Mouse (Mus musculus): Measurements from ENCODE around the gene Nsd1. TPM values are rescaled to one million over a fixed set of nuclear protein-coding genes. Genes with fewer than 3 reads are reported as not detected.
A peak's percentile ranks its signal among the peaks of the same experiment; 100 is the strongest.
"Not testable (repeated sequence)": the region's sequence is repeated elsewhere in the genome, so short reads cannot be mapped to it uniquely, and the experiment has no call there.

Gene Nsd1
- polyA plus RNA-seq, 1 experiment from 2014 or later = 61.7 TPM

DNA sequence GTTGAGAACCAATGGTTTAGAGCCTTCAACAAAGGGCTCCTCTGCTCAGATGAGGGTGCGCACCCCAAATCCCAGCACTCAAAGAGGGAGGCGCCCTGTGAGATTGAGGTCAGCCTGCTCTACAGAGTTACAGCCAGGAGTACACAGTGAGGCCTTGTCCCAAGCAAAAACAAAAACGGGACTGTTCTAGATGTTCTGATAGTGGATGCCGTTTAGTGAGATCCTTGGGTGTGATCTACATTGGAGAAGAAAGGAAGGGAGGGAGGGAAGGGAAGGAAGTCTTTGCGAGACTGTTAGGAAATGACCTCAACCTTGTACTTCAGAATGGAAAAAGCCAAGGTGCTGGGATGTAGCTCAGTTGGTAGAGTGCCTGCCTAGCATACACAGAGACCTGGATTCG is 33.3 kb upstream of the Nsd1 start:
- Histone ChIP-seq H3K27ac (no peak overlapping the region), H3K9me3 (no peaks in the 10 kb centered on the region)
- WGBS = 70% methylated on average over 6 of the region's 6 CpGs

GRCm38 (mm10) chr13:55177903-55178496 is 31.6 kb upstream of the Nsd1 start:
- Histone ChIP-seq H3K4me1 (peaks cover 6% of the 10 kb centered on the region), H3K4me2 (no peak overlapping the region), H3K27me3 (no peaks in the 10 kb centered on the region), H3K36me3 (no peaks in the 10 kb centered on the region), H3K9ac (no peak overlapping the region), H3K27ac (0 out of 2 replicates have a peak overlapping the region, but pooled peaks have one; percentile 6), H3K9me3 (no peaks in the 10 kb centered on the region), H3K4me3 (no peak overlapping the region)
- 62% methylated on average over 4 of the region's 4 CpGs for WGBS
- no peak for ATAC-seq (ENCODE audit: borderline replicate concordance, extremely low read depth, low FRiP score, low TSS enrichment)

More for the DNA sequence above, 33.3 kb upstream of the Nsd1 start:
- no peak overlapping the region for H3K4me2 ChIP-seq
- no peak for ATAC-seq (ENCODE audit: borderline replicate concordance, extremely low read depth, low FRiP score, low TSS enrichment)
- H3K9ac ChIP-seq = no peak overlapping the region
- H3K27me3 ChIP-seq = no peaks in the 10 kb centered on the region
- no peak overlapping the region for H3K4me3 ChIP-seq
- no peaks in the 10 kb centered on the region for H3K36me3 ChIP-seq
- peaks cover 16% of the 10 kb centered on the region for H3K4me1 ChIP-seq

DNA sequence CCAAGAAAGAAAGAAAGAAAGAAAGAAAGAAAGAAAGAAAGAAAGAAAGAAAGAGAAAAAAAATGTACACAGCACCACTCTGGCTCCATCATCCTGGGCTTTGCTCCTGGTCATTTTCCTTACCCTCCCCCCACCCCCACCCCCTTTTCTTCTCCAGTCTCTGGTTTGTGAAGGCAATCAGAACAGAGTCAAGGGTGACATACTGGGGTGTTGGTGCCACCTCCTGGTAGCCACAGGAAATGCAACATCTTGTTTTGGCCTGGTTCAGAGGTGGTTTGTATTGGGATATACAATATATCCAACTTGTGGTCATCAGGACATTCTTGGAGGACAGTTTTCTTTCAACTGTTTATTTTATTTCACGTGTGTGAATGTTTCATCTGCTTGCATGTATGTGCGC is 31.0 kb upstream of the Nsd1 start:
- no peaks in the 10 kb centered on the region for H3K9me3 ChIP-seq
- no peak overlapping the region for H3K27ac ChIP-seq
- no peak overlapping the region for H3K9ac ChIP-seq
- H3K27me3 ChIP-seq = no peaks in the 10 kb centered on the region
- no peak overlapping the region for H3K4me2 ChIP-seq
- H3K36me3 ChIP-seq = no peaks in the 10 kb centered on the region
- no peak overlapping the region for H3K4me3 ChIP-seq
- no peak for ATAC-seq (ENCODE audit: borderline replicate concordance, extremely low read depth, low FRiP score, low TSS enrichment)
- 28% methylated on average over 2 of the region's 2 CpGs for WGBS
- peaks cover 6% of the 10 kb centered on the region for H3K4me1 ChIP-seq

DNA sequence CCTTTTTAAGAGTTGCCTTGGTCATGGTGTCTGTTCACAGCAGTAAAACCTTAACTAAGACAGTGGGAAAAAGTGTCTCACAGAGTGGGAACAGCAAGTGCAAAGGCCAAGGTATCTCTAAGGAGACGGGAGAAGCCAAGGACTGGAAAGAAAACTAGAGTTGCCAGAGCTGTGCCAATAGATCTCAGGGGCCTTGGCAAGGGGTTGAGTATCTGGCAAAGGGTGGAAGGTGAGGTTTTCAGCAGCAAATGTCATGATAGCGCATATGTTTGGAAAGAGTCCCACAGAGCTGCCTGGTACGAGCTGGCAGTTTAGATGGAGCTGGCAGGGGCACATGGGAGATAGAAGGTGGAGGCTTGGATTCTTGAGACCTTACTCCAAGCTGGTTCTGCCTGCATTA is 30.0 kb upstream of the Nsd1 start:
- no peaks in the 10 kb centered on the region for H3K27me3 ChIP-seq
- H3K4me1 ChIP-seq = peaks cover 6% of the 10 kb centered on the region
- H3K4me2 ChIP-seq = no peak overlapping the region
- H3K27ac ChIP-seq = no peak overlapping the region
- no peaks in the 10 kb centered on the region for H3K36me3 ChIP-seq
- no peak for ATAC-seq (ENCODE audit: borderline replicate concordance, extremely low read depth, low FRiP score, low TSS enrichment)
- no peak overlapping the region for H3K9ac ChIP-seq
- H3K4me3 ChIP-seq = no peak overlapping the region
- WGBS = 86% methylated on average over 3 of the region's 3 CpGs
- H3K9me3 ChIP-seq = no peaks in the 10 kb centered on the region

DNA sequence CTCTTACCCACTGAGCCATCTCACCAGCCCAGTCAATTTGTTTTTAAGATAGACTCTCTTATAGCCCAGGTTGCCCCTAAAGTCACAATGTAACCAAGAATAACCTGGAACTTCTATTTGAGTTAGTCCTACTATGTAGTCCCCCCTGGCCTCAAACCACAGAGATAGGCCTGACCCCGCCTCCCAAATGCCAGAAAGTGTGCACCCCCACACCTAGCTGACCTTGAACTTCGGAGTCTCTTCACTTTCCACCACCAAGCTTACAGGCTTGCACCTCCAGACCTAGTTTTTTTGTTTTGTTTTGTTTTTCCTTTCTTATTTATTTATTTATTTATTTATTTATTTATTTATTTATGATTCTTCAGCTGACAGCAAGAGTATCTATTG is 27.8 kb upstream of the Nsd1 start:
- Histone ChIP-seq H3K27me3 (no peaks in the 10 kb centered on the region), H3K9ac (peak overlapping the region; percentile 53; the same call in 1 of the 2 replicates), H3K4me2 (peak overlapping the region; percentile 69), H3K36me3 (no peaks in the 10 kb centered on the region), H3K27ac (no peak overlapping the region), H3K4me1 (peaks cover 6% of the 10 kb centered on the region), H3K4me3 (peak overlapping the region; percentile 42), H3K9me3 (no peaks in the 10 kb centered on the region)
- 68% methylated on average over 2 of the region's 2 CpGs for WGBS
- ATAC-seq (ENCODE audit: borderline replicate concordance, extremely low read depth, low FRiP score, low TSS enrichment) = no peak

- Histone ChIP-seq H3K4me2 (peak overlapping the region; percentile 69), H3K27ac (peak overlapping the region; percentile 92), H3K4me3 (peak overlapping the region; percentile 42), H3K36me3 (no peaks in the 10 kb centered on the region), H3K9me3 (no peaks in the 10 kb centered on the region), H3K4me1 (peaks cover 6% of the 10 kb centered on the region), H3K27me3 (no peaks in the 10 kb centered on the region), H3K9ac (peak overlapping the region; percentile 53)
- WGBS = 3% methylated on average over 23 of the region's 23 CpGs
- peak; percentile 90 for ATAC-seq (ENCODE audit: borderline replicate concordance, extremely low read depth, low FRiP score, low TSS enrichment)
Measured at GRCm38 (mm10) chr13:55182173-55182894, 27.2 kb upstream of the Nsd1 start.

- no peak for ATAC-seq (ENCODE audit: borderline replicate concordance, extremely low read depth, low FRiP score, low TSS enrichment)
- 79% methylated on average over 6 of the region's 6 CpGs for WGBS
- Histone ChIP-seq H3K27me3 (no peaks in the 10 kb centered on the region), H3K9ac (no peak overlapping the region), H3K4me2 (no peak overlapping the region), H3K4me3 (no peak overlapping the region), H3K9me3 (no peaks in the 10 kb centered on the region), H3K27ac (0 out of 2 replicates have a peak overlapping the region, but pooled peaks have one; percentile 20), H3K36me3 (no peaks in the 10 kb centered on the region), H3K4me1 (peaks cover 6% of the 10 kb centered on the region)
Measured at GRCm38 (mm10) chr13:55183382-55183781, 26.2 kb upstream of the Nsd1 start.

DNA sequence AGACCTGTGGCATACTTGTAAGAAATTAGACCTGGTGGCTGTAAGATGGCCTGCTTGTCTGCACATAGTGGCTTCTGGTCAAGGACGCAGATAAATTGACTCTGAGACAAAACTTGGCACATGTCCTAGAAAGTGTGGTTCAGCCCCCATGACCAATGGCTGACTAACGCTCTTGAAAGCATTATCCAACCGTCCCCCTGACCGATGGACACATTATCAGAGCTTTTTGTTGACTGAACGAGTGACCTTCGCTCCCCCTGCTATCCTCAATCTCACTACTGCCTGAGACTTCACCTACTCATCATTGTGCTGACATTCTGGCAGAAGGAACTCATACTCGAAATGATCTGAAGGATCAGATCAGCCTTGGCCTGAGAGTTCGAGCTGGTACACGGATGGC is 22.5 kb upstream of the Nsd1 start:
- not testable (repeated sequence) for H3K4me3 ChIP-seq; H3K9me3 ChIP-seq; H3K9ac ChIP-seq; ATAC-seq (ENCODE audit: borderline replicate concordance, extremely low read depth, low FRiP score, low TSS enrichment); H3K27ac ChIP-seq; H3K27me3 ChIP-seq; H3K36me3 ChIP-seq; H3K4me2 ChIP-seq
- H3K4me1 ChIP-seq = peaks cover 21% of the 10 kb centered on the region
- 22% methylated on average over 5 of the region's 9 CpGs for WGBS

DNA sequence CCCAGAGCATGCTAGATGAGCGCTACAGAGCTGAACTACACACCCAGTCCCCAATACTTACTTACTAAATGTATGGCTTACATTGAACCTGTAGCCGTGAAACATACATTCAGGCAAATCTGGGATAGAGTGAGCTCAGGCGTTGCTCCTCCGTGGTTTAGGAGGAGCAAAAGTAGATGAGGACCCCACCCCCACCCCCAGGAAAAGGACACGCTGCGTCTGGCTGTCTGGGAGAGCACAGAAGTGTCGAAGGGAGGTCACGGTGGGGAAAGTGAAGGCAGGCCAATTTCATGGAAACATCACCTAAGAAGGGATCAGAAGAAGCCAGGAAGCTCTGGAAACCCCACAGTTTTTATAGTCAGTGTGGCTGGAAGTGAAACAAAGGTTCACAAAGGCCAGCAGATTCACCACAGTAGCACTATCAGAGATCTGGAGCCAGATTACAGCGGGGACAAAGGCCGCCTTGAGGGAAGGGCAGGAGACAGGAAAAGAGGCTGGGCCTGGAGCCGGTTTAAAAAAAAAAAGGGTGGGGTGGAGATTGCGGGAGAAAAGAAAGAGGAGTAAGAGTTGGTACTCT is 20.0 kb upstream of the Nsd1 start:
- Histone ChIP-seq H3K36me3 (no peaks in the 10 kb centered on the region), H3K27ac (peak overlapping the region; percentile 89), H3K4me3 (peak overlapping the region; percentile 46), H3K4me2 (peak overlapping the region; percentile 74), H3K4me1 (peaks cover 19% of the 10 kb centered on the region), H3K27me3 (no peaks in the 10 kb centered on the region), H3K9me3 (no peaks in the 10 kb centered on the region), H3K9ac (peak overlapping the region; percentile 55)
- 4% methylated on average over 12 of the region's 12 CpGs for WGBS
- peak; percentile 1; the same call in 1 of the 2 replicates for ATAC-seq (ENCODE audit: borderline replicate concordance, extremely low read depth, low FRiP score, low TSS enrichment)

GRCm38 (mm10) chr13:55190121-55190868 is 19.3 kb upstream of the Nsd1 start:
- Histone ChIP-seq H3K9ac (peak overlapping the region; percentile 55), H3K4me2 (peak overlapping the region; percentile 74), H3K27me3 (no peaks in the 10 kb centered on the region), H3K27ac (peak overlapping the region; percentile 89), H3K9me3 (no peaks in the 10 kb centered on the region), H3K4me1 (peaks cover 19% of the 10 kb centered on the region), H3K36me3 (no peaks in the 10 kb centered on the region), H3K4me3 (peak overlapping the region; percentile 46)
- 1% methylated on average over 34 of the region's 34 CpGs for WGBS
- peak; percentile 99 for ATAC-seq (ENCODE audit: borderline replicate concordance, extremely low read depth, low FRiP score, low TSS enrichment)

GRCm38 (mm10) chr13:55191535-55191934 is 18.0 kb upstream of the Nsd1 start:
- no peak for ATAC-seq (ENCODE audit: borderline replicate concordance, extremely low read depth, low FRiP score, low TSS enrichment)
- H3K4me1 ChIP-seq = peaks cover 19% of the 10 kb centered on the region
- no peaks in the 10 kb centered on the region for H3K36me3 ChIP-seq
- H3K4me3 ChIP-seq = no peak overlapping the region
- no peak overlapping the region for H3K27ac ChIP-seq
- no peaks in the 10 kb centered on the region for H3K9me3 ChIP-seq
- no peaks in the 10 kb centered on the region for H3K27me3 ChIP-seq
- no peak overlapping the region for H3K4me2 ChIP-seq
- 78% methylated on average over 5 of the region's 5 CpGs for WGBS
- no peak overlapping the region for H3K9ac ChIP-seq
